Mouse (Mus musculus) myocyte (in vitro differentiated cells): ENCODE measurements at regions not wholly inside any gene's neighbourhood (a gene's known extent, or its start where the extent isn't known, plus 50 kb on each side); places are given as distances from the start of the nearest gene placed in this dataset.

Experiments used
- H3K27me3 ChIP-seq: one replicate; pipeline ENCODE4 v1.6.1; 2011; ENCODE audit not compliant: control insufficient read depth, insufficient read depth, insufficient read length
- H3K36me3 ChIP-seq: one replicate; pipeline ENCODE4 v1.6.1; 2011; ENCODE audit not compliant: control insufficient read depth, insufficient read depth
- H3K4me2 ChIP-seq: one replicate; pipeline ENCODE4 v1.6.1; 2011; ENCODE audit warnings: low read depth, control low read depth
- H3K4me3 ChIP-seq: one replicate; pipeline ENCODE4 v1.5.1; 2011; ENCODE audit warnings: mild to moderate bottlenecking, control low read depth, moderate library complexity
- H3K79me2 ChIP-seq: one replicate; pipeline ENCODE4 v1.6.1; 2011; ENCODE audit not compliant: control insufficient read depth, insufficient read depth
- H3ac ChIP-seq: one replicate; pipeline ENCODE4 v1.6.1; 2011; ENCODE audit not compliant: control insufficient read depth, insufficient read length
- E2F4 ChIP-seq: IDR thresholded peaks from one replicate; pipeline ENCODE4 v1.6.1; 2011; ENCODE audit warnings: mild to moderate bottlenecking, control low read depth, moderate library complexity; ENCODE audit not compliant: insufficient read depth
- MYOD1 ChIP-seq, 3 experiments: IDR thresholded peaks; one replicate each; pipeline ENCODE4 v1.6.1; 2011; ENCODE audit warnings: control low read depth in 2 of 3, low read depth in 2 of 3, mild to moderate bottlenecking in 2 of 3, moderate library complexity in 1 of 3; ENCODE audit not compliant: insufficient read length in 2 of 3, control insufficient read depth in 1 of 3
- MYOG ChIP-seq, 3 experiments: IDR thresholded peaks; one replicate each; pipeline ENCODE4 v1.6.1; 2011; ENCODE audit warnings: control low read depth in 2 of 3, low read depth in 2 of 3, mild to moderate bottlenecking in 2 of 3; ENCODE audit not compliant: insufficient read length in 2 of 3, control insufficient read depth in 1 of 3, insufficient read depth in 1 of 3
- REST ChIP-seq: IDR thresholded peaks from one replicate; pipeline ENCODE4 v1.6.1; 2011; ENCODE audit warnings: mild to moderate bottlenecking, control low read depth, moderate library complexity; ENCODE audit not compliant: insufficient read depth, insufficient read length
- TCF12 ChIP-seq: IDR thresholded peaks from one replicate; pipeline ENCODE4 v1.6.1; 2011; ENCODE audit warnings: mild to moderate bottlenecking, control low read depth; ENCODE audit not compliant: poor library complexity, insufficient read depth, severe bottlenecking
- TCF3 ChIP-seq: IDR thresholded peaks from one replicate; pipeline ENCODE4 v1.6.1; 2011; ENCODE audit warnings: low read depth, control low read depth; ENCODE audit not compliant: insufficient read length

DNA sequence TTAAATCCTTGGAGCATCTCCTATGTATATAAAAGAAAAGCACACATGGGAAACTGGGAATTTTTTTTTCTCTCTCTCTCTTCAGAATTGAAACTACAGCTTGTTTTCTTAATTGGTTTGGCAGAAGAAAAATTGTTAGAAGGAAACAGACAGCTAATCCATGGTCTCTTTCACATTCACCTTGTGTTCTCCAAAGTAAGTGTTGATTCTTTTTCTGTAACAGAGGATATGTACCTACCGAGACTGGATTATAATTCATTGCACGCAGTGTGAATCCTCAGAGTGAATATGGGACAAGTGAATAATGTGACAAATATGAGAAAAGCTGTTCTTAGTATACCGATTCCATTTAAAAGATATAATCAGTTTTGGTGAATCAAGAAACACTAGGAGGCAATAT lies 58.9 kb upstream of the Pot1a start:
- H3K4me3 ChIP-seq: no peak overlapping the region
- no peaks in the 10 kb centered on the region for H3K27me3 ChIP-seq
- H3K36me3 ChIP-seq: no peaks in the 10 kb centered on the region
- H3ac ChIP-seq: no peak overlapping the region
- no peak overlapping the region for H3K4me2 ChIP-seq
- H3K79me2 ChIP-seq: no peaks in the 10 kb centered on the region
- TF ChIP-seq E2F4: no peak
- no peak for TF ChIP-seq TCF12
- TF ChIP-seq MYOG (IDR thresholded peaks at IDR 0.05; ENCODE audit: control insufficient read depth in 1 of 3, insufficient read depth in 1 of 3, insufficient read length in 2 of 3, low read depth in 2 of 3): no peak
- no peak for TF ChIP-seq TCF3
- TF ChIP-seq REST: no peak
- TF ChIP-seq MYOD1 (IDR thresholded peaks at IDR 0.05; ENCODE audit: control insufficient read depth in 1 of 3, insufficient read length in 2 of 3, low read depth in 2 of 3): no peak
